Mouse (Mus musculus): Measurements from ENCODE around the gene Abcd1. TPM values are rescaled to one million over a fixed set of nuclear protein-coding genes. Genes with fewer than 3 reads are reported as not detected.

Gene Abcd1
- polyA plus RNA-seq, 1 experiment from 2014 or later = 8.7 TPM

DNA sequence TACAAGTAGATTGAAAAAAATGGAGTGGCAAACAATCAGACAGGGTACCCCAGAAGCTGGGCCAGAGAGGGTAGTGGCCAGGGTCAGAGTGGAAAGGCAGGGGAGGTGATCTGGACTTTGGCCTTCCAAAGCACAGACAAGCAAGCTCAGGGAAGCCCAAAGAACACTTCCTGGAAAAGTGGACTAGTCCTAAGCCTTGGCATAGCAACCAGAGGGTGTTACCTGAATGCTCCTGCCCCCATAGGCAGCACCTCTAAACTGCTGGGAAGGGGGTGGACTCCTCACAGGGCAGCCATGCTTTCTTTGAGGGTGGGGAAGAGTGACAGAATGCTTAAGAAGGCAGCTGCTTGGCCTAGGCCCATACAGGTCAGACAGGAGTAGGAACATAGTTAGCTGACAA is 31.4 kb upstream of the Abcd1 start:
- no peak overlapping the region for H3K4me2 ChIP-seq (ENCODE audit: low read length)
- H3K9me3 ChIP-seq (ENCODE audit: control insufficient read depth, low read length) = no peaks in the 10 kb centered on the region
- H3K27me3 ChIP-seq (ENCODE audit: control insufficient read depth, insufficient read depth, low read length) = no peaks in the 10 kb centered on the region
- no peak overlapping the region for H3K4me3 ChIP-seq (replicated peaks; ENCODE audit: low read depth, low read length)
- H3K4me1 ChIP-seq (ENCODE audit: control insufficient read depth, insufficient read depth, low read length) = no peaks in the 10 kb centered on the region
- DNase-seq (no peak), ATAC-seq (ENCODE audit: low FRiP score, low TSS enrichment) (no peak)
- H3K27ac ChIP-seq (replicated peaks; ENCODE audit: low read depth, low read length) = no peak overlapping the region
- no peak overlapping the region for H3K9ac ChIP-seq (replicated peaks; ENCODE audit: low read length)
- peaks cover 57% of the 10 kb centered on the region for H3K36me3 ChIP-seq (ENCODE audit: control insufficient read depth, insufficient read depth, low read length)

DNA sequence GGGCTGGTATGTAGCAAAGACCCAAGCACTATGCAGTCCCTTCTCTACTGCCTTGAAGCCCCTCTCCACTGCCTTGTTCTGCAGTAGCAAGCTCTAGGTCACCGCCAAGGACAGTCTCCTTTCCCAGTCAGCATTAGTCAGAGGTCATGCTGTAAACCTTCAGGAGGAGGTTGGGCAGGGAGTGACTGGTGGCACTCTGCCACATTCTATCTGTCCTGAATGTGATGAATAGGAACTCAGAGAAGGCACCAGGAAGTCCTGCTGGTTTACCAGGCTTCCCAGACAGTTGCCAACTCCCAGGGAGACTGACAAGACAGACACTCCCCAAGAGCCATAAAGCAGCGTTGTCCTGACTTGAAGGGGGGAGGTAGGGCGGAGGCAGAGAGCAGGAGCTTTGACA is 30.8 kb upstream of the Abcd1 start:
- DNase-seq (no peak), ATAC-seq (ENCODE audit: low FRiP score, low TSS enrichment) (no peak)
- Histone ChIP-seq H3K4me2 (ENCODE audit: low read length) (no peak overlapping the region), H3K4me1 (ENCODE audit: control insufficient read depth, insufficient read depth, low read length) (no peaks in the 10 kb centered on the region), H3K4me3 (replicated peaks; ENCODE audit: low read depth, low read length) (no peak overlapping the region), H3K9ac (replicated peaks; ENCODE audit: low read length) (no peak overlapping the region), H3K27ac (replicated peaks; ENCODE audit: low read depth, low read length) (no peak overlapping the region), H3K36me3 (ENCODE audit: control insufficient read depth, insufficient read depth, low read length) (peaks cover 51% of the 10 kb centered on the region), H3K9me3 (ENCODE audit: control insufficient read depth, low read length) (no peaks in the 10 kb centered on the region), H3K27me3 (ENCODE audit: control insufficient read depth, insufficient read depth, low read length) (no peaks in the 10 kb centered on the region)
- 85% methylated on average over 3 of the region's 3 CpGs for WGBS

DNA sequence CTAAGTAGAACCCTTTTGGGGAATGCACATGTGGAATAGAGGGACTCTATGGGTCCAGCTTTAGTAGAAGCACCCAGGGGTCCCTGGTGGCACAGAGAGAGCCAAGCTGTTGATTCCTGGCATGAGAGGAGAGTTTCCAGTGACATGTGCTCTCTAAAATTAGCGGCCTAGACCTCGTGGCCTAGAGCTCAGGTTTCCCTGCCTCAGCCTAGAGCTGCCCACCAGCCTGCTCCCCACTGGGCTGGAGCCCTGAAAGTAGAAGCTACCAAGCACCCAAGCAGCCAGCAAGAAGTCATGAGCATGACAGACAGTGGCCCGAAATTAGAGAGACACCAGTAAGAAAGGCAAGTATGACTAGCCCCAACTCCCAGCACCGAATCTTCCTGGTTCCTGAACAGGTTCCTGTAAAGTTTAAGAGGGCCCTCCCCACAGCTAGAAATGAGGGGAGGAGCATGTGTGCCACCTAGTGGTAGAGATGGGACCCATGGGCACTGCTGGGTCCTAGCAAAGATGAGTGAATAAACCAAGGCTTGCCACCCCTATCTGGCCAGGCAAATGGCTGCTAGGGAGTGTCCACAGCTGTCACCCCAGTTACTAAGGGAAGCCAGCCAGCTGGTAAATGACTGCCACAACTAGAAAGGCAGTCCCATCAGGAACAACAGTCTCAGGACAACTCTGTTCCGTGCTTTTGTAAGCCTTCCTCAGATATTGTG is 25.3 kb upstream of the Abcd1 start:
- no peaks in the 10 kb centered on the region for H3K27me3 ChIP-seq (ENCODE audit: control insufficient read depth, insufficient read depth, low read length)
- no peak overlapping the region for H3K27ac ChIP-seq (replicated peaks; ENCODE audit: low read depth, low read length)
- H3K9me3 ChIP-seq (ENCODE audit: control insufficient read depth, low read length) = no peaks in the 10 kb centered on the region
- no peaks in the 10 kb centered on the region for H3K4me1 ChIP-seq (ENCODE audit: control insufficient read depth, insufficient read depth, low read length)
- no peak overlapping the region for H3K4me2 ChIP-seq (ENCODE audit: low read length)
- peaks cover 31% of the 10 kb centered on the region for H3K36me3 ChIP-seq (ENCODE audit: control insufficient read depth, insufficient read depth, low read length)
- DNase-seq (peak; percentile 51), ATAC-seq (ENCODE audit: low FRiP score, low TSS enrichment) (no peak)
- 81% methylated on average over 5 of the region's 5 CpGs for WGBS
- no peak overlapping the region for H3K4me3 ChIP-seq (replicated peaks; ENCODE audit: low read depth, low read length)
- H3K9ac ChIP-seq (replicated peaks; ENCODE audit: low read length) = no peak overlapping the region

DNA sequence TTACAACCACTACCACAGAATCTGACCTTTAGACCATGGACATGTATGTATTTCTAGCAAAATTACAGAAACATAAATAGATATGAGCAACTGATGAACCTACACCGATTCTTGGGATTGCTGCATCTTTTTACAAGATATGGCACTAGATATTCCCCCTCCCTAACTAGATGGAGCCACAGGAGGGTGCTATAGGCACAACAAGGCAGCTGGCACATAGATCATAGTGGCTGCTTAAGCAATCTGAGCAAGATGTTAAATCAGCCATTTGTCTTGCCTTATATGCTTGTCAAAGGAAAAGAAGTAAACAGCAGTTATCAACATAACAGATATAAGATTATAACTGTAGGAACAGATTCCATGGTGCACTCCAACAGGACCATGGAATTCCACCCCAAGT is 15.9 kb upstream of the Abcd1 start:
- Histone ChIP-seq H3K27me3 (ENCODE audit: control insufficient read depth, insufficient read depth, low read length) (no peaks in the 10 kb centered on the region), H3K4me2 (ENCODE audit: low read length) (no peak overlapping the region), H3K4me3 (replicated peaks; ENCODE audit: low read depth, low read length) (no peak overlapping the region), H3K27ac (replicated peaks; ENCODE audit: low read depth, low read length) (no peak overlapping the region), H3K9me3 (ENCODE audit: control insufficient read depth, low read length) (no peaks in the 10 kb centered on the region), H3K9ac (replicated peaks; ENCODE audit: low read length) (no peak overlapping the region), H3K4me1 (ENCODE audit: control insufficient read depth, insufficient read depth, low read length) (no peaks in the 10 kb centered on the region), H3K36me3 (ENCODE audit: control insufficient read depth, insufficient read depth, low read length) (0 out of 2 replicates have a peak, but pooled peaks cover 10% of the 10 kb centered on the region)
- DNase-seq (peak; percentile 3), ATAC-seq (ENCODE audit: low FRiP score, low TSS enrichment) (no peak)
- 75% methylated on average over 1 of the region's 1 CpGs for WGBS

DNA sequence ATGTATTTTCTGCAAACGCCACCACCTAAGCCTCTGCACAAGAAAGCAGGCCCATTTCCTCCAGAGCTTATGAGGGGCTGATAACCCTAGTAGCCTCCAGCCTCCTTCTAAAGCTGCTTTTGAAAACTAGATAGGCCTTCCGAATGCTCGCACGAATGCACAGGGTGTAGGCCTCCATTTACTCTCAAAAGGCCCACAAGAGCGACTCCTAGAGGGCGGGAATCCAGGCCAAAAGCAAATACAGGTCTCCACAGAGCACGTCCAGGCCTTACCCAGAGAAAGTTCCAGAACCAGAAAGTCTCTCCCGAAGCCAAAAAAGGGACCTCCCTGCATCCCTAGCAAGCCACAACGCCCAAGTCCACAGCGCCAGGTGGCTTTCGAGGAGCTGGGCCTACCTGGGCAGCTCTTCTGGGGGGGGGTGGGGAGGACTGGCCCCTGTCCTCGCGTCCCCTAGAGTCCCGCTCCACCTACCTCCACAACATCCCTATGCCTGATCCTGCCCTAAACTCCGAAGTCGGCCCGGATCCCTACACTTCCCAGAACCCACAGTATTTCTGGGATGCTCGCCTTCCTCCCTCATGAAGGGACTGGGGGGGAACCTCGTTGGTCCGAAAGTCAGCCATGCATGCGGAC is 805 bp upstream of the Abcd1 start:
- H3K4me2 ChIP-seq (ENCODE audit: low read length) = peak overlapping the region; percentile 64
- no peaks in the 10 kb centered on the region for H3K9me3 ChIP-seq (ENCODE audit: control insufficient read depth, low read length)
- H3K27me3 ChIP-seq (ENCODE audit: control insufficient read depth, insufficient read depth, low read length) = no peaks in the 10 kb centered on the region
- H3K4me1 ChIP-seq (ENCODE audit: control insufficient read depth, insufficient read depth, low read length) = 0 out of 2 replicates have a peak, but pooled peaks cover 9% of the 10 kb centered on the region
- ATAC-seq (ENCODE audit: low FRiP score, low TSS enrichment) (peak; percentile 1; the same call in 1 of the 2 replicates), DNase-seq (peak; percentile 27)
- H3K4me3 ChIP-seq (replicated peaks; ENCODE audit: low read depth, low read length) = peak overlapping the region; percentile 46
- H3K27ac ChIP-seq (replicated peaks; ENCODE audit: low read depth, low read length) = 0 out of 2 replicates have a peak overlapping the region, but pooled peaks have one; percentile 77
- WGBS = 24% methylated on average over 21 of the region's 21 CpGs
- H3K36me3 ChIP-seq (ENCODE audit: control insufficient read depth, insufficient read depth, low read length) = no peaks in the 10 kb centered on the region
- H3K9ac ChIP-seq (replicated peaks; ENCODE audit: low read length) = peak overlapping the region; percentile 40

DNA sequence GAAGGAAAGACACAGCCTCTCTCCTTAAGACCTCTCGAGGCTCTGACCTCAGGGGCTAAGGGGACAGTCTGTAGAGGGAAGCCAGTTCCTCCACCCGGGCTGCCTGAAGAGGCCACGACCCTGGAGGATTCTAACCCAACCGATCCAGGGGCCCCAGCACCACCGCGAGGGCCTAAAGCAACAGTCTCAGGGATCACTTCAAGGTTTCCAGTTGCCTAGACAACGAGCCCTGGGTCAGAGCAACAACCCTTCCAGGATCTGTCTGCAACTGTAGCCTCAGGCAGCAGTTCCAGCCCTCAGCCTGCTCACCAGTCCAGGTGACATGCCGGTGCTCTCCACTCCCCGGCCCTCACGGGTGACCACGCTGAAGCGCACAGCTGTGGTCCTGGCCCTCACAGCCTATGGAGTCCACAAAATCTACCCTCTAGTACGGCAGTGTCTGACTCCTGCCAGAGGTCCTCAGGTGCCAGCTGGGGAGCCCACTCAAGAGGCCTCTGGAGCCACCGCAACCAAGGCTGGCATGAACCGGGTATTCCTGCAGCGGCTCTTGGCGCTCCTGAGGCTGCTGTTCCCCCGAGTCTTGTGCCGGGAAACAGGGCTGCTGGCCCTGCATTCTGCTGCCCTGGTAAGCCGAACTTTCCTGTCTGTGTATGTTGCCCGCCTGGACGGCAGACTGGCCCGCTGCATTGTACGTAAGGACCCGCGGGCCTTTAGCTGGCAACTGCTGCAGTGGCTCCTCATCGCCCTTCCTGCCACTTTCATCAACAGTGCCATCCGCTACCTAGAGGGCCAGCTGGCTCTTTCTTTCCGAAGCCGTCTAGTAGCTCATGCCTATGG is 530 bp downstream of the Abcd1 start:
- Histone ChIP-seq H3K27me3 (ENCODE audit: control insufficient read depth, insufficient read depth, low read length) (no peaks in the 10 kb centered on the region), H3K4me1 (ENCODE audit: control insufficient read depth, insufficient read depth, low read length) (0 out of 2 replicates have a peak, but pooled peaks cover 9% of the 10 kb centered on the region), H3K36me3 (ENCODE audit: control insufficient read depth, insufficient read depth, low read length) (no peaks in the 10 kb centered on the region), H3K9me3 (ENCODE audit: control insufficient read depth, low read length) (no peaks in the 10 kb centered on the region), H3K27ac (replicated peaks; ENCODE audit: low read depth, low read length) (peak overlapping the region; percentile 77), H3K4me2 (ENCODE audit: low read length) (peak overlapping the region; percentile 64), H3K4me3 (replicated peaks; ENCODE audit: low read depth, low read length) (peak overlapping the region; percentile 46), H3K9ac (replicated peaks; ENCODE audit: low read length) (peak overlapping the region; percentile 46)
- ATAC-seq (ENCODE audit: low FRiP score, low TSS enrichment) (peak; percentile 40), DNase-seq (peak; percentile 36)
- 32% methylated on average over 30 of the region's 30 CpGs for WGBS

DNA sequence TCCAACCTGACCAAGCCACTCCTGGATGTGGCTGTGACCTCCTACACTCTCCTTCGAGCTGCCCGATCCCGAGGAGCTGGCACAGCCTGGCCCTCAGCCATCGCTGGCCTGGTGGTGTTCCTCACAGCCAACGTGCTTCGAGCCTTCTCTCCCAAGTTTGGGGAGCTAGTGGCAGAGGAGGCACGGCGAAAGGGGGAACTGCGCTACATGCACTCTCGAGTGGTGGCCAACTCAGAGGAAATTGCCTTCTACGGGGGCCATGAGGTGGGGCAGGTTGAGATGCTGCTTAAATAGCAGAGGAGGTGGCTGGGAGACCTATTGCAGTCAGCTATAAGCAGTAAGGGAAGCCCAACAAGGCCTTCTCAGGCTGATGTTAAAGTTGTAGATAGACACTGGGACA is 1.3 kb downstream of the Abcd1 start:
- ATAC-seq (ENCODE audit: low FRiP score, low TSS enrichment) (no peak), DNase-seq (no peak)
- H3K9ac ChIP-seq (replicated peaks; ENCODE audit: low read length) = no peak overlapping the region
- H3K36me3 ChIP-seq (ENCODE audit: control insufficient read depth, insufficient read depth, low read length) = no peaks in the 10 kb centered on the region
- H3K4me3 ChIP-seq (replicated peaks; ENCODE audit: low read depth, low read length) = peak overlapping the region; percentile 46; the same call in 1 of the 2 replicates
- H3K9me3 ChIP-seq (ENCODE audit: control insufficient read depth, low read length) = no peaks in the 10 kb centered on the region
- no peak overlapping the region for H3K27ac ChIP-seq (replicated peaks; ENCODE audit: low read depth, low read length)
- H3K4me1 ChIP-seq (ENCODE audit: control insufficient read depth, insufficient read depth, low read length) = 0 out of 2 replicates have a peak, but pooled peaks cover 9% of the 10 kb centered on the region
- peak overlapping the region; percentile 64 for H3K4me2 ChIP-seq (ENCODE audit: low read length)
- WGBS = 70% methylated on average over 11 of the region's 11 CpGs
- no peaks in the 10 kb centered on the region for H3K27me3 ChIP-seq (ENCODE audit: control insufficient read depth, insufficient read depth, low read length)

DNA sequence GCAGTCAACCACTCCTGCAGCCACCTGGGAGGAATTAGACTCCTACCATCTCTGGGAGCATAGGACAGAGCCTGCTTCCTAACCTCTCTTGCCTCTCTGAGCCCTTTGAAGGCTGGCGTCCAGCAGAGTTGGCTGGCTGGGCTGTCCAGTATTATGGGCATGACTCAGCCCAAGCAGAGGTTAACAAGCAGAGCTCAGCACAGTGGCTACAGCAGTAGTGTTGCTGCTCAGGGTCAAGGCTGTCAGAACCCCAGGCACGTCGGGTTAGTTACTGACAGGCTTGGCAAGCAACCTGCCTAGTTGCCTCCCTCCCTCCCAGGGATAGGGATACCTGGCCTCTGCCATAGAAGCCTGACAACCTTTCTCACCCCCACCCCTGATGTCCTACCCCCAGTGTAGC is 1.9 kb downstream of the Abcd1 start:
- Histone ChIP-seq H3K27ac (replicated peaks; ENCODE audit: low read depth, low read length) (no peak overlapping the region), H3K4me1 (ENCODE audit: control insufficient read depth, insufficient read depth, low read length) (0 out of 2 replicates have a peak, but pooled peaks cover 9% of the 10 kb centered on the region), H3K9ac (replicated peaks; ENCODE audit: low read length) (no peak overlapping the region), H3K27me3 (ENCODE audit: control insufficient read depth, insufficient read depth, low read length) (no peaks in the 10 kb centered on the region), H3K9me3 (ENCODE audit: control insufficient read depth, low read length) (no peaks in the 10 kb centered on the region), H3K4me3 (replicated peaks; ENCODE audit: low read depth, low read length) (no peak overlapping the region), H3K4me2 (ENCODE audit: low read length) (peak overlapping the region; percentile 4; the same call in 1 of the 2 replicates), H3K36me3 (ENCODE audit: control insufficient read depth, insufficient read depth, low read length) (no peaks in the 10 kb centered on the region)
- WGBS = 57% methylated on average over 3 of the region's 3 CpGs
- no peak for ATAC-seq (ENCODE audit: low FRiP score, low TSS enrichment)
- no peak for DNase-seq
